Mouse (Mus musculus): ENCODE data around the gene Pccb. TPM values are rescaled to one million over a fixed set of nuclear protein-coding genes. Genes with fewer than 3 reads are reported as not detected.

The Pccb gene
- polyA plus RNA-seq, 1 experiment from 2014 or later = 19.9 TPM

DNA sequence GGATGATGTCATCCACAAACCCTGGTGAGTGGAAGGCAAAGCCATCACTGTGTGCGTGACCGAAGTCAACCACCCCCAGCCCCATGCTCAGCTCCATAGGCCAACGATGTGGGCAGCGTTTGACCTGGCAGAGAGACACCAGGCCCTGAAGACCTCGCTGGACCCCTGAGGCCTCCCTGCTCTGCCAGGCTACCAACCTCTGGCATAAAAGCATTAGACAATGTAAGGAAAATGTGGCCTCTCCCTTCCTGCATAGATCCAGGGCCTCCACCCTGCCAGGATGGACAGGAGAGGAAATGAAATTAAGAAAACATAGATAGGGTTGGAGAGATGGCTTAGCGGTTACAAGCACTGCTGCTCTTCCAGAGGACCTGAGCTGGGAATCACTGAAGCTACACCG, 51.9 kb downstream of the Pccb start:
- 91% methylated on average over 7 of the region's 7 CpGs for whole genome bisulfite sequencing
- Histone ChIP-seq H3K36me3 (ENCODE audit: control insufficient read depth, insufficient read depth) (peaks cover 4% of the 10 kb centered on the region; the same call in 1 of the 2 replicates), H3K4me1 (replicated peaks; ENCODE audit: control insufficient read depth, insufficient read depth, low read length) (no peaks in the 10 kb centered on the region), H3K4me2 (ENCODE audit: low read length) (no peak overlapping the region), H3K27ac (ENCODE audit: low read length) (no peak overlapping the region), H3K9me3 (ENCODE audit: control insufficient read depth, low read length) (no peaks in the 10 kb centered on the region), H3K4me3 (replicated peaks; ENCODE audit: low read length) (no peak overlapping the region), H3K27me3 (replicated peaks; ENCODE audit: control insufficient read depth, insufficient read depth, low read length) (no peaks in the 10 kb centered on the region), H3K9ac (replicated peaks; ENCODE audit: low read depth, low read length) (no peak overlapping the region)
- ATAC-seq = no peak

GRCm38 (mm10) chr9:100979260-100979659, 55.4 kb downstream of the Pccb start:
- Histone ChIP-seq H3K4me3 (replicated peaks; ENCODE audit: low read length) (no peak overlapping the region), H3K9ac (replicated peaks; ENCODE audit: low read depth, low read length) (no peak overlapping the region), H3K36me3 (ENCODE audit: control insufficient read depth, insufficient read depth) (no peaks in the 10 kb centered on the region; the same call in 1 of the 2 replicates), H3K4me2 (ENCODE audit: low read length) (no peak overlapping the region), H3K4me1 (replicated peaks; ENCODE audit: control insufficient read depth, insufficient read depth, low read length) (no peaks in the 10 kb centered on the region), H3K9me3 (ENCODE audit: control insufficient read depth, low read length) (no peaks in the 10 kb centered on the region; the same call in 1 of the 2 replicates), H3K27me3 (replicated peaks; ENCODE audit: control insufficient read depth, insufficient read depth, low read length) (no peaks in the 10 kb centered on the region), H3K27ac (ENCODE audit: low read length) (no peak overlapping the region)
- WGBS = 85% methylated on average over 5 of the region's 5 CpGs
- no peak for ATAC-seq

- Histone ChIP-seq H3K27ac (ENCODE audit: low read length) (no peak overlapping the region), H3K4me2 (ENCODE audit: low read length) (no peak overlapping the region), H3K36me3 (ENCODE audit: control insufficient read depth, insufficient read depth) (no peaks in the 10 kb centered on the region), H3K9ac (replicated peaks; ENCODE audit: low read depth, low read length) (no peak overlapping the region), H3K27me3 (replicated peaks; ENCODE audit: control insufficient read depth, insufficient read depth, low read length) (no peaks in the 10 kb centered on the region), H3K9me3 (ENCODE audit: control insufficient read depth, low read length) (no peaks in the 10 kb centered on the region; the same call in 1 of the 2 replicates), H3K4me1 (replicated peaks; ENCODE audit: control insufficient read depth, insufficient read depth, low read length) (no peaks in the 10 kb centered on the region), H3K4me3 (replicated peaks; ENCODE audit: low read length) (no peak overlapping the region)
- no peak for ATAC-seq
- 100% methylated on average over 5 of the region's 5 CpGs for WGBS
Observed at GRCm38 (mm10) chr9:100978666-100979065, 56.0 kb downstream of the Pccb start.

DNA sequence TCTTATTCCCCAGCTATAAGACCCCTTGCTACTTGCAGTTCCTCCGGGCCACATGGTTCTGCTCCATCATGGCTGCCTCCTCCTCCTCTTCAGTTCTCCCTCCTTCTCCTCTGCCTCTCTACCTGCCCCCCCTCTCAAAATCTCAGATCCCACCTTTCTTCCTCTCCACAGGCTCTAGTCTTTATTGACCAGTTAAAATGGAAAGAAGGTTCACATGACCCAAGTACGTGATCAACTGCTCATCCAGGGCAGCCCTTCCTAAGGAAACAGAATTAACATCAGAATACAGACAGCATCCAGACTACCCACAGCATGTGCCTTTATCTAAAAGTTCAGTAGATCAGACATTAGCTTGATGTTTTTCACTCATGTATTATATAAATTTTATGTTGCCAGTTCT, 65.2 kb downstream of the Pccb start:
- no peak overlapping the region for H3K4me2 ChIP-seq (ENCODE audit: low read length)
- H3K36me3 ChIP-seq (ENCODE audit: control insufficient read depth, insufficient read depth) = no peaks in the 10 kb centered on the region
- WGBS = 95% methylated on average over 2 of the region's 2 CpGs
- H3K4me1 ChIP-seq (replicated peaks; ENCODE audit: control insufficient read depth, insufficient read depth, low read length) = no peaks in the 10 kb centered on the region
- H3K27ac ChIP-seq (ENCODE audit: low read length) = no peak overlapping the region
- no peaks in the 10 kb centered on the region; the same call in 1 of the 2 replicates for H3K9me3 ChIP-seq (ENCODE audit: control insufficient read depth, low read length)
- H3K27me3 ChIP-seq (replicated peaks; ENCODE audit: control insufficient read depth, insufficient read depth, low read length) = no peaks in the 10 kb centered on the region
- ATAC-seq = no peak
- H3K4me3 ChIP-seq (replicated peaks; ENCODE audit: low read length) = no peak overlapping the region
- no peak overlapping the region for H3K9ac ChIP-seq (replicated peaks; ENCODE audit: low read depth, low read length)

DNA sequence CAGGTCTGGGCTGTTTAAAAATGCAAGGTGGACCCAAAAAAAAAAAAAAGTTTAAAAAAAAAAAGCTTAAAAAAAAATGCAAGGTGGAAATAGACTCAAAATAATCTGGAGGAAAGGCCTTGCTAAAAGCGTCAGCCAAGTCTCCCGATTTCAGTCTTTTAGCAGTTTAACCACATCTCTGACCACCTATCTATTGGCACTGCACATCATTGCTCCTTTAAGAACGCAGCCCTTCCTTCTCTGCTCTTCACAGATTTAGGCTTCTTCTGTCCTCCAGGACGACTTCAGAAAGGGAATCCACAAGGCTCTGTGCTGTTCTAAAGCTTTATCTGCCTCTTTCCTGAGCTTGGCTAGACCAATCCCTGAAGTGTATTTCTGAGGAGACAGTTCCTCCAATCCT, 70.6 kb downstream of the Pccb start:
- no peak overlapping the region for H3K4me2 ChIP-seq (ENCODE audit: low read length)
- WGBS = 67% methylated on average over 4 of the region's 4 CpGs
- H3K27me3 ChIP-seq (replicated peaks; ENCODE audit: control insufficient read depth, insufficient read depth, low read length) = no peaks in the 10 kb centered on the region
- no peaks in the 10 kb centered on the region; the same call in 1 of the 2 replicates for H3K36me3 ChIP-seq (ENCODE audit: control insufficient read depth, insufficient read depth)
- H3K27ac ChIP-seq (ENCODE audit: low read length) = no peak overlapping the region
- H3K4me1 ChIP-seq (replicated peaks; ENCODE audit: control insufficient read depth, insufficient read depth, low read length) = peaks cover 7% of the 10 kb centered on the region
- H3K9me3 ChIP-seq (ENCODE audit: control insufficient read depth, low read length) = no peaks in the 10 kb centered on the region
- H3K4me3 ChIP-seq (replicated peaks; ENCODE audit: low read length) = no peak overlapping the region
- no peak for ATAC-seq
- H3K9ac ChIP-seq (replicated peaks; ENCODE audit: low read depth, low read length) = no peak overlapping the region

- peak; percentile 84 for ATAC-seq
Observed at GRCm38 (mm10) chr9:100963428-100963912, 71.2 kb downstream of the Pccb start.

DNA sequence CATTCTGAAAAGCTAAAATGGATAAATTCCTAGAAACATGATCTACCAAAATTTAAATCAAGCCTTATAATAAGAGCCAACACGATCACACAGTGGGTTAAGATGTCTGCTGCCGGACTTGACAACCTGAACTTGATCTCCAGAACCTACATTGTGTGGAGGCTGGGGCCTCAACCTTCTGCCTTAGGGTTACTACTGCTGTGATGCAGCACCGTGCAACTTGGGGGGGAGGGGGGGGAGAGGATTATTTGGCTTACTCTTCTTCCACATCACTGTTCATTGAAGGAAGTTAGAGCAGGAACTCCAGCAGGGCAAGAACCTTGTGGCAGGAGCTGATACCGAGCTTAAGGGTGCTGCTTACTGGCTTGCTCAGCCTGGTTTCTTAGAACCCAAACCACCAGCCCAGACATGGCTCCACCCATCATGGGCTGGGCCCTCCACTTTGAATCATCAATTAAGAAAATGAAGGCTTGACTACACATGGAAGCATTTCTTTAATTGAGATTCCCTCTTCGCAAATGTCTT, 71.7 kb downstream of the Pccb start:
- ATAC-seq = peak; percentile 78
- no peak overlapping the region for H3K27ac ChIP-seq (ENCODE audit: low read length)

More at GRCm38 (mm10) chr9:100963428-100963912, 71.2 kb downstream of the Pccb start:
- Histone ChIP-seq H3K36me3 (ENCODE audit: control insufficient read depth, insufficient read depth) (no peaks in the 10 kb centered on the region; the same call in 1 of the 2 replicates), H3K9me3 (ENCODE audit: control insufficient read depth, low read length) (no peaks in the 10 kb centered on the region), H3K4me2 (ENCODE audit: low read length) (no peak overlapping the region), H3K27ac (ENCODE audit: low read length) (no peak overlapping the region), H3K9ac (replicated peaks; ENCODE audit: low read depth, low read length) (no peak overlapping the region), H3K4me1 (replicated peaks; ENCODE audit: control insufficient read depth, insufficient read depth, low read length) (peaks cover 7% of the 10 kb centered on the region), H3K4me3 (replicated peaks; ENCODE audit: low read length) (no peak overlapping the region), H3K27me3 (replicated peaks; ENCODE audit: control insufficient read depth, insufficient read depth, low read length) (no peaks in the 10 kb centered on the region)
- WGBS = 28% methylated on average over 1 of the region's 1 CpGs

GRCm38 (mm10) chr9:100951481-100951880, 83.2 kb downstream of the Pccb start:
- Histone ChIP-seq H3K9ac (replicated peaks; ENCODE audit: low read depth, low read length) (no peak overlapping the region), H3K4me3 (replicated peaks; ENCODE audit: low read length) (no peak overlapping the region), H3K4me1 (replicated peaks; ENCODE audit: control insufficient read depth, insufficient read depth, low read length) (no peaks in the 10 kb centered on the region), H3K9me3 (ENCODE audit: control insufficient read depth, low read length) (no peaks in the 10 kb centered on the region), H3K27ac (ENCODE audit: low read length) (no peak overlapping the region), H3K4me2 (ENCODE audit: low read length) (no peak overlapping the region), H3K36me3 (ENCODE audit: control insufficient read depth, insufficient read depth) (0 out of 2 replicates have a peak, but pooled peaks cover 8% of the 10 kb centered on the region), H3K27me3 (replicated peaks; ENCODE audit: control insufficient read depth, insufficient read depth, low read length) (no peaks in the 10 kb centered on the region)
- ATAC-seq = no peak
- 48% methylated on average over 4 of the region's 4 CpGs for WGBS

More for the DNA sequence above, 71.7 kb downstream of the Pccb start:
- WGBS = 44% methylated on average over 5 of the region's 5 CpGs
- Histone ChIP-seq H3K4me1 (replicated peaks; ENCODE audit: control insufficient read depth, insufficient read depth, low read length) (peaks cover 7% of the 10 kb centered on the region), H3K36me3 (ENCODE audit: control insufficient read depth, insufficient read depth) (no peaks in the 10 kb centered on the region; the same call in 1 of the 2 replicates), H3K4me3 (replicated peaks; ENCODE audit: low read length) (no peak overlapping the region), H3K4me2 (ENCODE audit: low read length) (no peak overlapping the region), H3K27me3 (replicated peaks; ENCODE audit: control insufficient read depth, insufficient read depth, low read length) (no peaks in the 10 kb centered on the region), H3K9me3 (ENCODE audit: control insufficient read depth, low read length) (no peaks in the 10 kb centered on the region), H3K9ac (replicated peaks; ENCODE audit: low read depth, low read length) (no peak overlapping the region)

DNA sequence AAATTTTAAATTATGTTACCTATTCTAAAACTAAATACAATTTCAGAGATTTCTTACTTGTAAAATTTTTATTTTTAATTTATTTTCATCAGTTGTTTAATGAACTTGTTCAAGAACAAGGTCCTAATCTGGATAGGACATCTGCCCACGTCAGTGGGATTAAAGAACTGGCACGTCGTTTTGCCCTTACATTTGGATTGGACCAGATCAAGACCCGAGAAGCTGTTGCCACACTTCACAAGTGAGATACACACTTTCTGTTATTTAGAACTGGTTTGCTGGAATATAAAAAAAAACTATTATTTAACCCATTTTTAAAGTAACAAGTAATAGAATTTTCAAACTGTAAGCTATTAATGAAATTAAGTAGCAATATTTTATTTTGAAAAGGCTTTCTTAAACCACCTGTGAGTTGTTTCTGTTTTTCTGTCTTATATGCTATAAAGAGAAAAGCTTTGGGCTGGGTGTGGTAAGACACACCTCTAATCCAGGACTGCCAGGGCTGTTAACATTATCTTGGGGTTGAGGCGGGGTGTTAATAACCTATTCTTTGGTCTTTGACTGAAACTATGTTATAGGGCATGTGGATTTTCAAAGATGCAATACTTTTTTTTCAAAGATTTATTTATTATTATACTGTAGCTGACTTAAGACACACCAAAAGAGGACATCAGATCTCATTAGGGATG, 89.9 kb downstream of the Pccb start:
- no peak overlapping the region for H3K9ac ChIP-seq (replicated peaks; ENCODE audit: low read depth, low read length)
- WGBS = 91% methylated on average over 5 of the region's 5 CpGs
- ATAC-seq = no peak
- H3K27me3 ChIP-seq (replicated peaks; ENCODE audit: control insufficient read depth, insufficient read depth, low read length) = no peaks in the 10 kb centered on the region
- no peak overlapping the region for H3K27ac ChIP-seq (ENCODE audit: low read length)
- 0 out of 2 replicates have a peak, but pooled peaks cover 2% of the 10 kb centered on the region for H3K4me1 ChIP-seq (replicated peaks; ENCODE audit: control insufficient read depth, insufficient read depth, low read length)
- H3K9me3 ChIP-seq (ENCODE audit: control insufficient read depth, low read length) = no peaks in the 10 kb centered on the region
- no peak overlapping the region for H3K4me3 ChIP-seq (replicated peaks; ENCODE audit: low read length)
- H3K4me2 ChIP-seq (ENCODE audit: low read length) = no peak overlapping the region
- no peaks in the 10 kb centered on the region for H3K36me3 ChIP-seq (ENCODE audit: control insufficient read depth, insufficient read depth)
